ENCODE assay signal across 7 mouse cellular contexts in the genomic region with DNA sequence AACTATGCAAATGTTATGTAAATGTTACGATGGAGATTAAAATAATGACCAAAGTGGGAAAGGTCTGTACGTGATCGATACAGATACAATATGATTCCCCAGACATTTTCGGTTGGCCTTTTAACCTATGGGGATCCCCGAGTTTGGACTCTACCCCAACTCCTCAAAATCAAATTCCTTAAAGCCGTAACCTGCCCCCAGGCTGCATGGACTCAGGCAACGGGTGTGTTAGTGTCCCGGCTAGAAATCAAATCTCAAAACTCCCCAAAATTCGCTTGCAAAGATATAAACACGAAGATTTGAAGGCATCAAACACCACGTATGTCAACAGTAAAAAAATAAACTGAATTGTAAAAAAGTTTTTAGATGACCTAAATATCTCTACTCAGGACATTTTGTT. TPM values are rescaled to one million over a fixed set of nuclear protein-coding genes. Genes with fewer than 3 reads are reported as not detected.
DNase-seq lines count a peak whose midpoint lies in the region; ATAC-seq lines count a peak whose summit lies in the region.

No protein-coding gene starts in this region.

- peak overlapping the region; percentile 98 for H3K9ac ChIP-seq in forebrain, embryonic 12.5 days
- peak overlapping the region; percentile 97 for H3K9ac ChIP-seq in limb, embryonic 13.5 days
- H3K9ac ChIP-seq in stomach, embryonic 14.5 days (replicated peaks; ENCODE audit: low read depth, low read length) = peak overlapping the region; percentile 92

- H3K27me3 ChIP-seq in megakaryocyte, embryonic 14.5 days (replicated peaks) = no peaks in the 10 kb centered on the region
- H3K27me3 ChIP-seq in forebrain, embryonic 12.5 days = no peaks in the 10 kb centered on the region
- no peaks in the 10 kb centered on the region for H3K27me3 ChIP-seq in limb, embryonic 13.5 days
- no peaks in the 10 kb centered on the region for H3K27me3 ChIP-seq in stomach, embryonic 14.5 days (ENCODE audit: control insufficient read depth, insufficient read depth, low read length)

- H3K4me2 ChIP-seq in forebrain, embryonic 12.5 days = peak overlapping the region; percentile 76
- peak overlapping the region; percentile 88 for H3K4me2 ChIP-seq in limb, embryonic 13.5 days (replicated peaks)
- H3K4me2 ChIP-seq in stomach, embryonic 14.5 days (replicated peaks; ENCODE audit: low read depth, low read length) = peak overlapping the region; percentile 72

- peaks cover 31% of the 10 kb centered on the region for H3K4me1 ChIP-seq in megakaryocyte, embryonic 14.5 days
- H3K4me1 ChIP-seq in forebrain, embryonic 12.5 days = peaks cover 14% of the 10 kb centered on the region
- peaks cover 8% of the 10 kb centered on the region for H3K4me1 ChIP-seq in limb, embryonic 13.5 days
- H3K4me1 ChIP-seq in stomach, embryonic 14.5 days (ENCODE audit: control insufficient read depth, insufficient read depth, low read length) = 0 out of 2 replicates have a peak, but pooled peaks cover 7% of the 10 kb centered on the region

- peaks cover 44% of the 10 kb centered on the region for H3K36me3 ChIP-seq in megakaryocyte, embryonic 14.5 days (replicated peaks; ENCODE audit: low read length)
- peaks cover 39% of the 10 kb centered on the region for H3K36me3 ChIP-seq in forebrain, embryonic 12.5 days (replicated peaks)
- peaks cover 36% of the 10 kb centered on the region for H3K36me3 ChIP-seq in limb, embryonic 13.5 days
- H3K36me3 ChIP-seq in stomach, embryonic 14.5 days (ENCODE audit: control insufficient read depth, insufficient read depth, low read length) = peaks cover 29% of the 10 kb centered on the region

- no peak for DNase-seq in spleen, postnatal 10 days (ENCODE audit: low spot score in 2 of 2)

- no peak overlapping the region for H3K27ac ChIP-seq in forebrain, embryonic 12.5 days
- H3K27ac ChIP-seq in limb, embryonic 13.5 days = 0 out of 2 replicates have a peak overlapping the region, but pooled peaks have one; percentile 94
- peak overlapping the region; percentile 97 for H3K27ac ChIP-seq in stomach, embryonic 14.5 days (ENCODE audit: low read length)

- WGBS in forebrain, embryonic 12.5 days = 47% methylated on average over 11 of the region's 11 CpGs
- WGBS in limb, embryonic 13.5 days = 36% methylated on average over 11 of the region's 11 CpGs
- 33% methylated on average over 11 of the region's 11 CpGs for WGBS in stomach, embryonic 14.5 days

- peak overlapping the region; percentile 99 for H3K4me3 ChIP-seq in megakaryocyte, embryonic 14.5 days (replicated peaks)
- peak overlapping the region; percentile 98 for H3K4me3 ChIP-seq in forebrain, embryonic 12.5 days (replicated peaks)
- H3K4me3 ChIP-seq in limb, embryonic 13.5 days = peak overlapping the region; percentile 100
- peak overlapping the region; percentile 97 for H3K4me3 ChIP-seq in stomach, embryonic 14.5 days (ENCODE audit: low read depth, low read length)

- no peaks in the 10 kb centered on the region for H3K9me3 ChIP-seq in megakaryocyte, embryonic 14.5 days
- H3K9me3 ChIP-seq in forebrain, embryonic 12.5 days = no peaks in the 10 kb centered on the region
- H3K9me3 ChIP-seq in limb, embryonic 13.5 days = no peaks in the 10 kb centered on the region
- H3K9me3 ChIP-seq in stomach, embryonic 14.5 days (ENCODE audit: control insufficient read depth, low read depth, low read length) = no peaks in the 10 kb centered on the region

- ATAC-seq in megakaryocyte, adult 5-6 weeks (ENCODE audit: poor library complexity, severe bottlenecking) = no peak
- no peak for ATAC-seq in forebrain, embryonic 12.5 days (ENCODE audit: low FRiP score)
- ATAC-seq in limb, embryonic 13.5 days (ENCODE audit: low FRiP score, low read depth) = no peak
- ATAC-seq in stomach, embryonic 14.5 days (ENCODE audit: insufficient number of reproducible peaks, insufficient read depth, low FRiP score, low read depth) = no peak
- ATAC-seq in CD4-positive, CD25-positive, alpha-beta regulatory T cell, adult 4 months = no peak

RNA-seq across cellular contexts. Expression of a gene that starts 1.0 kb away (rescaled TPM):
- polyA plus RNA-seq in megakaryocyte, embryonic 14.5 days (2012; ENCODE audit: insufficient read depth, low replicate concordance) = 0.19 TPM in 1 of 2 replicates, not detected in the other
- 0.48 TPM in 1 of 2 replicates, not detected in the other for total RNA-seq in megakaryocyte, adult 5-6 weeks (2015)
- 0.40 TPM in 1 of 2 replicates, not detected in the other for total RNA-seq in megakaryocyte, adult 5-6 weeks (2017)
- polyA plus RNA-seq in forebrain, embryonic 12.5 days (2016; fragmentation: Nextera tagmentation; extraction: Ambion mirVana) = 8.2 and 8.7 TPM in 2 replicates
- polyA plus RNA-seq in limb, embryonic 13.5 days (2015; fragmentation: Nextera tagmentation; extraction: Ambion mirVana) = 3.7 and 3.8 TPM in 2 replicates
- 4.7 and 5.4 TPM in 2 replicates for polyA plus RNA-seq in stomach, embryonic 14.5 days (2014; fragmentation: Nextera tagmentation; extraction: Ambion mirVana)
- under 1 TPM; 0.38 to 0.56 TPM for polyA plus RNA-seq in CD4-positive, CD25-positive, alpha-beta regulatory T cell, adult 4 months (2017; shearing (Covaris generic))

RNA-seq across cellular contexts. Expression of a gene that starts 1.1 kb away (rescaled TPM):
- 2.9 and 3.9 TPM in 2 replicates for polyA plus RNA-seq in megakaryocyte, embryonic 14.5 days (2012; ENCODE audit: insufficient read depth, low replicate concordance)
- 19.6 and 26.2 TPM in 2 replicates for total RNA-seq in megakaryocyte, adult 5-6 weeks (2015)
- total RNA-seq in megakaryocyte, adult 5-6 weeks (2017) = 22.4 and 25.3 TPM in 2 replicates
- polyA plus RNA-seq in forebrain, embryonic 12.5 days (2016; fragmentation: Nextera tagmentation; extraction: Ambion mirVana) = 27.0 and 28.3 TPM in 2 replicates
- polyA plus RNA-seq in limb, embryonic 13.5 days (2015; fragmentation: Nextera tagmentation; extraction: Ambion mirVana) = 24.5 and 26.9 TPM in 2 replicates
- 26.2 and 29.5 TPM in 2 replicates for polyA plus RNA-seq in stomach, embryonic 14.5 days (2014; fragmentation: Nextera tagmentation; extraction: Ambion mirVana)
- polyA plus RNA-seq in CD4-positive, CD25-positive, alpha-beta regulatory T cell, adult 4 months (2017; shearing (Covaris generic)) = 10 to 100 TPM; 15.1 to 17.0 TPM

RNA-seq across cellular contexts. Expression of a gene that starts 12.5 kb away (rescaled TPM):
- polyA plus RNA-seq in megakaryocyte, embryonic 14.5 days (2012; ENCODE audit: insufficient read depth, low replicate concordance) = 8.5 and 23.8 TPM in 2 replicates
- total RNA-seq in megakaryocyte, adult 5-6 weeks (2015) = 78.7 and 89.2 TPM in 2 replicates
- 163 and 189 TPM in 2 replicates for total RNA-seq in megakaryocyte, adult 5-6 weeks (2017)
- 385 and 386 TPM in 2 replicates for polyA plus RNA-seq in forebrain, embryonic 12.5 days (2016; fragmentation: Nextera tagmentation; extraction: Ambion mirVana)
- 242 and 267 TPM in 2 replicates for polyA plus RNA-seq in limb, embryonic 13.5 days (2015; fragmentation: Nextera tagmentation; extraction: Ambion mirVana)
- polyA plus RNA-seq in stomach, embryonic 14.5 days (2014; fragmentation: Nextera tagmentation; extraction: Ambion mirVana) = 272 and 288 TPM in 2 replicates
- 100 to 1,000 TPM in 1 of 2 experiments, 10 to 100 TPM in 1; 82.9 to 101 TPM for polyA plus RNA-seq in CD4-positive, CD25-positive, alpha-beta regulatory T cell, adult 4 months (2017; shearing (Covaris generic))

RNA-seq across cellular contexts. Expression of a gene that starts 12.5 kb away (rescaled TPM):
- polyA plus RNA-seq in megakaryocyte, embryonic 14.5 days (2012; ENCODE audit: insufficient read depth, low replicate concordance) = 6.3 and 16.9 TPM in 2 replicates
- 165 and 185 TPM in 2 replicates for total RNA-seq in megakaryocyte, adult 5-6 weeks (2015)
- 130 and 132 TPM in 2 replicates for total RNA-seq in megakaryocyte, adult 5-6 weeks (2017)
- 219 and 221 TPM in 2 replicates for polyA plus RNA-seq in forebrain, embryonic 12.5 days (2016; fragmentation: Nextera tagmentation; extraction: Ambion mirVana)
- 257 and 259 TPM in 2 replicates for polyA plus RNA-seq in limb, embryonic 13.5 days (2015; fragmentation: Nextera tagmentation; extraction: Ambion mirVana)
- polyA plus RNA-seq in stomach, embryonic 14.5 days (2014; fragmentation: Nextera tagmentation; extraction: Ambion mirVana) = 295 and 307 TPM in 2 replicates
- polyA plus RNA-seq in CD4-positive, CD25-positive, alpha-beta regulatory T cell, adult 4 months (2017; shearing (Covaris generic)) = 100 to 1,000 TPM; 152 to 183 TPM

RNA-seq across cellular contexts. Expression of a gene that starts 43.4 kb away (rescaled TPM):
- polyA plus RNA-seq in megakaryocyte, embryonic 14.5 days (2012; ENCODE audit: insufficient read depth, low replicate concordance) = 10.9 and 18.4 TPM in 2 replicates
- total RNA-seq in megakaryocyte, adult 5-6 weeks (2015) = 27.6 and 28.5 TPM in 2 replicates
- total RNA-seq in megakaryocyte, adult 5-6 weeks (2017) = 21.7 and 34.4 TPM in 2 replicates
- 43.4 and 48.3 TPM in 2 replicates for polyA plus RNA-seq in forebrain, embryonic 12.5 days (2016; fragmentation: Nextera tagmentation; extraction: Ambion mirVana)
- 41.4 and 45.4 TPM in 2 replicates for polyA plus RNA-seq in limb, embryonic 13.5 days (2015; fragmentation: Nextera tagmentation; extraction: Ambion mirVana)
- 47.9 and 51.5 TPM in 2 replicates for polyA plus RNA-seq in stomach, embryonic 14.5 days (2014; fragmentation: Nextera tagmentation; extraction: Ambion mirVana)
- 10 to 100 TPM; 13.4 to 13.6 TPM for polyA plus RNA-seq in CD4-positive, CD25-positive, alpha-beta regulatory T cell, adult 4 months (2017; shearing (Covaris generic))
